Mouse (Mus musculus) hindbrain, embryonic 10.5 days (tissue): ENCODE measurements around the gene Ahrr. TPM values are rescaled to one million over a fixed set of nuclear protein-coding genes. Genes with fewer than 3 reads are reported as not detected.

Experiments used
- DNase-seq: peaks from one replicate; pipeline ENCODE4 v3.0.0-alpha.2; 2017; ENCODE audit warnings: low spot score
- H3K27ac ChIP-seq: fragments of 300-500 bp; sonication (generic); 2 replicates; pipeline ENCODE4 v1.5.1; 2016; ENCODE audit warnings: mild to moderate bottlenecking, moderate library complexity
- H3K27me3 ChIP-seq: fragments of 300-500 bp; sonication (generic); 2 replicates; pipeline ENCODE4 v1.6.1; 2016; ENCODE audit warnings: mild to moderate bottlenecking; ENCODE audit not compliant: poor library complexity, insufficient read depth, severe bottlenecking
- H3K36me3 ChIP-seq: fragments of 300-500 bp; sonication (generic); 2 replicates; pipeline ENCODE4 v1.6.1; 2016; ENCODE audit warnings: mild to moderate bottlenecking, moderate library complexity
- H3K4me1 ChIP-seq: fragments of 300-500 bp; sonication (generic); replicated peaks from 2 replicates; pipeline ENCODE4 v1.6.1; 2016; ENCODE audit warnings: mild to moderate bottlenecking
- H3K4me3 ChIP-seq: fragments of 300-500 bp; sonication (generic); 2 replicates; pipeline ENCODE4 v1.5.1; 2016; ENCODE audit warnings: mild to moderate bottlenecking, moderate library complexity
- H3K9me3 ChIP-seq: fragments of 300-500 bp; sonication (generic); 2 replicates; pipeline ENCODE4 v1.6.1; 2016; ENCODE audit warnings: mild to moderate bottlenecking, moderate library complexity
- WGBS: fragments of 180-500 bp; shearing (Covaris S2); methylation state at CpG from one replicate; pipeline ENCODE4 v1.1.7; 2016; 5-methylcytosine and 5-hydroxymethylcytosine counted together
- polyA plus RNA-seq: library from polyadenylated mRNA; unstranded; fragments of >200 nt; fragmentation: Nextera tagmentation; extraction: Ambion mirVana; gene quantifications from 2 replicates; pipeline ENCODE4 v1.2.1, GENCODE M21; 2016

Gene Ahrr
- polyA plus RNA-seq, 1 experiment from 2014 or later, result 1.1 TPM

GRCm38 (mm10) chr13:74296376-74296775 is 4.2 kb upstream of the Ahrr start:
- Histone ChIP-seq H3K4me3 (no peak overlapping the region), H3K36me3 (no peaks in the 10 kb centered on the region), H3K4me1 (peaks cover 9% of the 10 kb centered on the region; the same call in 1 of the 2 replicates), H3K27ac (no peak overlapping the region), H3K27me3 (peaks cover 20% of the 10 kb centered on the region), H3K9me3 (no peaks in the 10 kb centered on the region)
- DNase-seq, result no peak
- WGBS, result 84% methylated on average over 7 of the region's 7 CpGs

- H3K36me3 ChIP-seq, result no peaks in the 10 kb centered on the region
- 92% methylated on average over 5 of the region's 5 CpGs for WGBS
- no peak overlapping the region for H3K27ac ChIP-seq
- no peaks in the 10 kb centered on the region for H3K9me3 ChIP-seq
- no peak for DNase-seq
- H3K27me3 ChIP-seq, result peaks cover 27% of the 10 kb centered on the region
- H3K4me3 ChIP-seq, result no peak overlapping the region
- H3K4me1 ChIP-seq, result peaks cover 9% of the 10 kb centered on the region; the same call in 1 of the 2 replicates
Observed at GRCm38 (mm10) chr13:74289646-74290045, 2.5 kb downstream of the Ahrr start.

GRCm38 (mm10) chr13:74282299-74282698 is 9.8 kb downstream of the Ahrr start:
- whole genome bisulfite sequencing, result 96% methylated on average over 1 of the region's 2 CpGs
- no peak for DNase-seq
- Histone ChIP-seq H3K36me3 (no peaks in the 10 kb centered on the region), H3K27me3 (no peaks in the 10 kb centered on the region), H3K9me3 (no peaks in the 10 kb centered on the region), H3K4me1 (no peaks in the 10 kb centered on the region), H3K4me3 (no peak overlapping the region), H3K27ac (no peak overlapping the region)

- no peaks in the 10 kb centered on the region for H3K4me1 ChIP-seq
Observed at GRCm38 (mm10) chr13:74275726-74276125, 16.4 kb downstream of the Ahrr start.

GRCm38 (mm10) chr13:74260231-74260992 is 31.7 kb downstream of the Ahrr start:
- Histone ChIP-seq H3K27ac (peak overlapping the region; percentile 89), H3K27me3 (0 out of 2 replicates have a peak, but pooled peaks cover 8% of the 10 kb centered on the region), H3K4me1 (peaks cover 13% of the 10 kb centered on the region), H3K9me3 (no peaks in the 10 kb centered on the region), H3K36me3 (no peaks in the 10 kb centered on the region), H3K4me3 (peak overlapping the region; percentile 65)
- peak; percentile 77 for DNase-seq
- WGBS, result 4% methylated on average over 10 of the region's 10 CpGs

More at GRCm38 (mm10) chr13:74275726-74276125, 16.4 kb downstream of the Ahrr start:
- Histone ChIP-seq H3K27ac (no peak overlapping the region), H3K9me3 (no peaks in the 10 kb centered on the region), H3K4me3 (no peak overlapping the region), H3K27me3 (no peaks in the 10 kb centered on the region), H3K36me3 (no peaks in the 10 kb centered on the region)
- DNase-seq, result no peak
- whole genome bisulfite sequencing, result 85% methylated on average over 4 of the region's 4 CpGs

GRCm38 (mm10) chr13:74259460-74260230 is 32.5 kb downstream of the Ahrr start:
- peaks cover 13% of the 10 kb centered on the region for H3K4me1 ChIP-seq
- H3K27me3 ChIP-seq, result 0 out of 2 replicates have a peak, but pooled peaks cover 8% of the 10 kb centered on the region
- H3K36me3 ChIP-seq, result no peaks in the 10 kb centered on the region
- peak overlapping the region; percentile 89 for H3K27ac ChIP-seq
- DNase-seq, result no peak
- H3K4me3 ChIP-seq, result peak overlapping the region; percentile 65
- H3K9me3 ChIP-seq, result no peaks in the 10 kb centered on the region
- 3% methylated on average over 35 of the region's 35 CpGs for WGBS

GRCm38 (mm10) chr13:74246494-74246893 is 45.6 kb downstream of the Ahrr start:
- Histone ChIP-seq H3K4me3 (no peak overlapping the region), H3K9me3 (no peaks in the 10 kb centered on the region)
- no peak for DNase-seq

GRCm38 (mm10) chr13:74245899-74246231 is 46.3 kb downstream of the Ahrr start:
- H3K4me3 ChIP-seq, result peak overlapping the region; percentile 20
- WGBS, result 63% methylated on average over 4 of the region's 4 CpGs
- no peaks in the 10 kb centered on the region for H3K36me3 ChIP-seq
- H3K27me3 ChIP-seq, result peaks cover 12% of the 10 kb centered on the region
- H3K27ac ChIP-seq, result peak overlapping the region; percentile 73
- peaks cover 12% of the 10 kb centered on the region for H3K4me1 ChIP-seq
- no peaks in the 10 kb centered on the region for H3K9me3 ChIP-seq
- no peak for DNase-seq

More at GRCm38 (mm10) chr13:74246494-74246893, 45.6 kb downstream of the Ahrr start:
- peaks cover 12% of the 10 kb centered on the region for H3K4me1 ChIP-seq
- H3K36me3 ChIP-seq, result no peaks in the 10 kb centered on the region
- H3K27me3 ChIP-seq, result peaks cover 12% of the 10 kb centered on the region
- no peak overlapping the region for H3K27ac ChIP-seq

GRCm38 (mm10) chr13:74245214-74245898 is 46.8 kb downstream of the Ahrr start:
- peak overlapping the region; percentile 20 for H3K4me3 ChIP-seq

GRCm38 (mm10) chr13:74237574-74237973 is 54.6 kb downstream of the Ahrr start:
- H3K4me3 ChIP-seq, result no peak overlapping the region
- H3K27ac ChIP-seq, result no peak overlapping the region
- WGBS, result 80% methylated on average over 7 of the region's 7 CpGs
- H3K36me3 ChIP-seq, result no peaks in the 10 kb centered on the region
- no peak for DNase-seq
- no peaks in the 10 kb centered on the region for H3K9me3 ChIP-seq
- no peaks in the 10 kb centered on the region for H3K27me3 ChIP-seq
- no peaks in the 10 kb centered on the region for H3K4me1 ChIP-seq

More at GRCm38 (mm10) chr13:74245214-74245898, 46.8 kb downstream of the Ahrr start:
- no peaks in the 10 kb centered on the region for H3K9me3 ChIP-seq
- H3K36me3 ChIP-seq, result no peaks in the 10 kb centered on the region
- peak; percentile 82 for DNase-seq
- H3K27ac ChIP-seq, result peak overlapping the region; percentile 73
- H3K27me3 ChIP-seq, result peaks cover 12% of the 10 kb centered on the region
- peaks cover 12% of the 10 kb centered on the region for H3K4me1 ChIP-seq
- WGBS, result 32% methylated on average over 17 of the region's 17 CpGs

- H3K27ac ChIP-seq, result no peak overlapping the region
- no peaks in the 10 kb centered on the region for H3K27me3 ChIP-seq
- no peak for DNase-seq
- no peaks in the 10 kb centered on the region for H3K36me3 ChIP-seq
- H3K9me3 ChIP-seq, result no peaks in the 10 kb centered on the region
- no peak overlapping the region for H3K4me3 ChIP-seq
- WGBS, result 54% methylated on average over 1 of the region's 1 CpGs
- no peaks in the 10 kb centered on the region for H3K4me1 ChIP-seq
Observed at GRCm38 (mm10) chr13:74220659-74221058, 71.5 kb downstream of the Ahrr start.

GRCm38 (mm10) chr13:74218441-74218840 is 73.7 kb downstream of the Ahrr start:
- H3K4me1 ChIP-seq, result no peaks in the 10 kb centered on the region
- 82% methylated on average over 3 of the region's 3 CpGs for WGBS
- no peaks in the 10 kb centered on the region for H3K27me3 ChIP-seq
- H3K27ac ChIP-seq, result no peak overlapping the region
- H3K36me3 ChIP-seq, result no peaks in the 10 kb centered on the region
- H3K4me3 ChIP-seq, result no peak overlapping the region
- no peak for DNase-seq
- H3K9me3 ChIP-seq, result no peaks in the 10 kb centered on the region
